Mouse (Mus musculus): ENCODE measurements around the gene Gm17949. TPM values are rescaled to one million over a fixed set of nuclear protein-coding genes. Genes with fewer than 3 reads are reported as not detected.

Gene Gm17949
- polyA plus RNA-seq, 1 experiment from 2014 or later, result 0.68 TPM

DNA sequence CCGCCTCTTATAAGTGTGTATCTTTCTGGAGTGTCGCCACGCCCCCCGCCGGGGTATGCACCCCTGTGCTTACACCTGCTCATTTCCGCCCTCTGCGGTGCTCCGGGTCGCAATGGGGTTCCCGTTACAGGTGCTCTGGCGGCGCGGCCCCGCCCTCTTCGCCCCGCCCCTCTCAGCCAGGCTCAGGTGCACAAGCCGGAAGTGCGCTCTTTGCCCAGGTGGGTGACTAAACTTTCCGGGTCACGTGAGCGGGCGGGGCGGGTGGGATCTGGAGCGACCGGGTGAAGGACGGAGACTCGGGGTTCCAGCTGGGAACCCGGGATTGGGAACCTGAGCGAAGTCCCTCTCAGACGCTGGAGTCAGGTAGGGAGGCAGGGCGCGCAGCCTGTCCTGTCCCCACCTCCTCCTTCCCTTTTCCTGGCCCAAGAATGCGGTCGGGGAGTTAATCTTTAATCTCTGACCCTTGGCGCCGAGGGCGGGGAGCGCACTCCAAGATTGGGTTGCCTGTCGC, 50.8 kb downstream of the Gm17949 start:
- Histone ChIP-seq H3K4me2 (replicated peaks; ENCODE audit: low read depth, low read length) (peak overlapping the region; percentile 54), H3K27ac (ENCODE audit: low read length) (peak overlapping the region; percentile 95), H3K9ac (replicated peaks; ENCODE audit: low read depth) (peak overlapping the region; percentile 68), H3K4me1 (ENCODE audit: insufficient read depth, low read depth, low read length) (no peaks in the 10 kb centered on the region), H3K27me3 (replicated peaks; ENCODE audit: insufficient read depth, low read length) (peaks cover 13% of the 10 kb centered on the region; the same call in 1 of the 2 replicates), H3K4me3 (ENCODE audit: low read depth, low read length) (peak overlapping the region; percentile 55), H3K36me3 (ENCODE audit: insufficient read depth, low read length) (no peaks in the 10 kb centered on the region), H3K9me3 (ENCODE audit: low read length) (no peaks in the 10 kb centered on the region)
- ATAC-seq (peak; percentile 66), DNase-seq (ENCODE audit: low spot score) (peak; percentile 89)
- under 1% methylated on average over 38 of the region's 39 CpGs for WGBS
- TF ChIP-seq CTCF (IDR thresholded peaks at IDR 0.05) (peak; percentile 15), EP300 (IDR thresholded peaks at IDR 0.05) (0 out of 2 replicates have a peak, but pooled peaks have one; percentile 18)

DNA sequence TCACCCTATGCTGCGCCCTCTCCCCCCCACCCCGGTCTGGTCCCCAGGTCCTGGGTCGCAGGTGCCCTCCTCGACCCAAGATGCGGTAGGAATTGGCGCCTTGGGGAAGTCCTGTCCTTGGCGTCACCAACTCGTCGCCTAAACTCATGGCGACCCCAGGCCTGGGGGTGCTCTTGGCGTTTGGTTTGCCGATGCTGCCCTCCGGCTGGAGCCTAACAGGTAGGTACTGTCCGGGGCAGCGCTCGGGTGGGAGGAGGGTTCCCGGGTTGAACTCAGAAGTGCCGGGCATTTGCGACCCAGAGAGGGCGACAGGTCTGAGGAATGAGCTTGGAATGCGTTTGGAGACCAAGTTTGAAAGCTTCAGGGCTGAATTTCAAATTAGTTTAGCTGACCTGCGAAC, 51.3 kb downstream of the Gm17949 start:
- H3K4me1 ChIP-seq (ENCODE audit: insufficient read depth, low read depth, low read length), result no peaks in the 10 kb centered on the region
- peak overlapping the region; percentile 68 for H3K9ac ChIP-seq (replicated peaks; ENCODE audit: low read depth)
- no peaks in the 10 kb centered on the region for H3K36me3 ChIP-seq (ENCODE audit: insufficient read depth, low read length)
- H3K4me3 ChIP-seq (ENCODE audit: low read depth, low read length), result peak overlapping the region; percentile 55
- H3K4me2 ChIP-seq (replicated peaks; ENCODE audit: low read depth, low read length), result peak overlapping the region; percentile 54
- peaks cover 13% of the 10 kb centered on the region; the same call in 1 of the 2 replicates for H3K27me3 ChIP-seq (replicated peaks; ENCODE audit: insufficient read depth, low read length)
- H3K27ac ChIP-seq (ENCODE audit: low read length), result peak overlapping the region; percentile 95
- TF ChIP-seq CTCF (IDR thresholded peaks at IDR 0.05), result no peak; the same call in 1 of the 2 replicates
- no peak for TF ChIP-seq EP300 (IDR thresholded peaks at IDR 0.05)
- no peaks in the 10 kb centered on the region for H3K9me3 ChIP-seq (ENCODE audit: low read length)
- ATAC-seq, result no peak
- DNase-seq (ENCODE audit: low spot score), result no peak
- 0% methylated on average over 22 of the region's 22 CpGs for WGBS

DNA sequence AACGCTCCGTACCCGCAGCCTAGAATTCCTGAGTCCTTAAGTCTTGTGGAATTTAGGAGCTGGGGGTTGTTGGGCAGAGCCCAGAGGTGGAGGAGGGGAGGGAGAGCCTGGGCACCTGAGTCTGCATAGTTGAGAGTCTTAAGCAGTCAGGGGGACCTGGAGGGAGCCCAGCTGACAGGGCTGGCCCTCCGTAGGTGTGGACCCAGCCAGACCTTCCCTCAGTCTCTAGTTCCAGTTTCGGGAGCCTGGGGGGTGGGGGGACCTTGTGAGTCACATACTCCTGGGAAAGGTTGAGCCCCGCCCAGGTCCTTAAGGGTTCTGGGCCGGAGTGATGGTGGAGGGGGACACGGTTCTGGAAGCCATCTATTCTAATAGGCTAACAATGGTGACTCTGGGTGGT, 51.8 kb downstream of the Gm17949 start:
- Histone ChIP-seq H3K9ac (replicated peaks; ENCODE audit: low read depth) (no peak overlapping the region), H3K36me3 (ENCODE audit: insufficient read depth, low read length) (no peaks in the 10 kb centered on the region), H3K27me3 (replicated peaks; ENCODE audit: insufficient read depth, low read length) (peaks cover 13% of the 10 kb centered on the region; the same call in 1 of the 2 replicates), H3K27ac (ENCODE audit: low read length) (peak overlapping the region; percentile 95), H3K4me1 (ENCODE audit: insufficient read depth, low read depth, low read length) (no peaks in the 10 kb centered on the region), H3K4me2 (replicated peaks; ENCODE audit: low read depth, low read length) (peak overlapping the region; percentile 54), H3K4me3 (ENCODE audit: low read depth, low read length) (peak overlapping the region; percentile 55; the same call in 1 of the 2 replicates), H3K9me3 (ENCODE audit: low read length) (no peaks in the 10 kb centered on the region)
- DNase-seq (ENCODE audit: low spot score) (peak; percentile 64), ATAC-seq (peak; percentile 14)
- WGBS, result 11% methylated on average over 8 of the region's 8 CpGs
- no peak for TF ChIP-seq EP300 (IDR thresholded peaks at IDR 0.05)
- no peak for TF ChIP-seq CTCF (IDR thresholded peaks at IDR 0.05)

DNA sequence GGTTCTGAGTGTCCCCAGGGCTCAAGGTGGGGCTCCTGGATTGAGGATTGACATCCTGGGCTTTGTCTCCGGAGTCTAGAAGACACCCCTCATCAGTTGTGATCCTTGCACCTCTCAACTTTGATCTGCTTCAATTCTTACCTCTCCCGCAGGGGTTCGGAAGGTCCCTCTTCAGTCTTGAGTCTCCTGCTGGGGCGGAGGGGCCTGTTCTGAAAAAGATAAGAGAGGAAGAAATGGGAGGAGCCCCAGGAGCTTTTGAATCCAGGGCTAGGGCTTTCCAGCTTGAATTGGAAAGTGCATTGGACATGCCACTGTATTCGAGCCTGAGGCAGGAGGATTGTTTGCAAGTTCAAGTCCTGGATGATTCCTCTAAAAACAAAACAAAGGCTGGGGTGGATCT, 55.6 kb downstream of the Gm17949 start:
- Histone ChIP-seq H3K9ac (replicated peaks; ENCODE audit: low read depth) (no peak overlapping the region), H3K27me3 (replicated peaks; ENCODE audit: insufficient read depth, low read length) (peaks cover 8% of the 10 kb centered on the region; the same call in 1 of the 2 replicates), H3K4me3 (ENCODE audit: low read depth, low read length) (no peak overlapping the region), H3K4me1 (ENCODE audit: insufficient read depth, low read depth, low read length) (no peaks in the 10 kb centered on the region), H3K36me3 (ENCODE audit: insufficient read depth, low read length) (no peaks in the 10 kb centered on the region), H3K4me2 (replicated peaks; ENCODE audit: low read depth, low read length) (no peak overlapping the region), H3K27ac (ENCODE audit: low read length) (no peak overlapping the region), H3K9me3 (ENCODE audit: low read length) (no peaks in the 10 kb centered on the region)
- no peak for TF ChIP-seq EP300 (IDR thresholded peaks at IDR 0.05)
- no peak for TF ChIP-seq CTCF (IDR thresholded peaks at IDR 0.05)
- ATAC-seq (no peak), DNase-seq (ENCODE audit: low spot score) (no peak)
- 52% methylated on average over 5 of the region's 5 CpGs for WGBS

DNA sequence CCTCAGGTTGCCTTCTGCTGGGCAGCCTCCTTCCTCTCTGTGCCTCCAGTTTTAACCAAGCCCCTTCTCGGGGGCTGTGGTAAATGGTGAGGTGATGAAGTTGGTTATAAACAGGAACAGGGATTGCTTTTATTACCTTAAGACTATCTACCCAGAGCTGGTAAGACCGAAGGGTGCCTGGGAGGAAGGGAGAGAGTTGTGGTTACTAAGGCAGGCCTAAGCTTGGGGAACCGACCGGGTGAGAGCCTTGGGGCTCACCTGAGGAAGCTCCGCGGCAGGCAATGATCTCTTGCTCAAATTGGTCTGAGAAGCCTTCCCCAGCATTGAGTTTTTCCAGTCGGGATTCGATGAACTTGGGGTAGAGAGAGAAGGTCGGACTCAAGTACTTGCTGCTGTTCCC, 59.0 kb downstream of the Gm17949 start:
- Histone ChIP-seq H3K9me3 (ENCODE audit: low read length) (no peaks in the 10 kb centered on the region), H3K27ac (ENCODE audit: low read length) (no peak overlapping the region), H3K27me3 (replicated peaks; ENCODE audit: insufficient read depth, low read length) (no peaks in the 10 kb centered on the region), H3K9ac (replicated peaks; ENCODE audit: low read depth) (no peak overlapping the region), H3K4me2 (replicated peaks; ENCODE audit: low read depth, low read length) (no peak overlapping the region), H3K4me1 (ENCODE audit: insufficient read depth, low read depth, low read length) (no peaks in the 10 kb centered on the region), H3K36me3 (ENCODE audit: insufficient read depth, low read length) (no peaks in the 10 kb centered on the region), H3K4me3 (ENCODE audit: low read depth, low read length) (no peak overlapping the region)
- DNase-seq (ENCODE audit: low spot score), result no peak
- ATAC-seq, result peak; percentile 19
- TF ChIP-seq EP300 (IDR thresholded peaks at IDR 0.05) (no peak), CTCF (IDR thresholded peaks at IDR 0.05) (no peak)
- WGBS, result 11% methylated on average over 9 of the region's 9 CpGs

DNA sequence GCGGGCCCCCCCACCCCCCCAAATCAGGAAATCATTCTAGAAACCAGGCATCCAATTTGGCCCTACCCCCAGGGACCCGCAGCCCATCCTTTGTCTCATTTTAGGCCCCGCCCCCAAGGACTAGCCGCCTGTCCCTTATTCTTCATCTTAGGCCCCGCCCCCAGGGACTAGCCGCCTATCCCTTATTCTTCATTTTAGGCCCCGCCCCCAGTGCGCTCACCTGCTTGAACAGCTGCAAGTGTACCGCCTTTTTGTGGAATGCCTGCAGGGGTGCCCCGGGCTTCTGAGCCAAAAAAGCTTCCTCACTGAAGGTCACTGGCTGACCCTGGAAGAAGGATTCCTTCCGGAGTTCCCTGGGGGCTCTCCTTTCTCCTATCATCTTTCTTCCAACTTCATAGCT, 59.4 kb downstream of the Gm17949 start:
- peak; percentile 81 for DNase-seq (ENCODE audit: low spot score)
- Histone ChIP-seq H3K36me3 (ENCODE audit: insufficient read depth, low read length) (no peaks in the 10 kb centered on the region), H3K4me3 (ENCODE audit: low read depth, low read length) (no peak overlapping the region), H3K9ac (replicated peaks; ENCODE audit: low read depth) (no peak overlapping the region), H3K9me3 (ENCODE audit: low read length) (no peaks in the 10 kb centered on the region), H3K27me3 (replicated peaks; ENCODE audit: insufficient read depth, low read length) (no peaks in the 10 kb centered on the region), H3K4me2 (replicated peaks; ENCODE audit: low read depth, low read length) (no peak overlapping the region), H3K4me1 (ENCODE audit: insufficient read depth, low read depth, low read length) (no peaks in the 10 kb centered on the region), H3K27ac (ENCODE audit: low read length) (no peak overlapping the region)
- 7% methylated on average over 11 of the region's 11 CpGs for WGBS
- TF ChIP-seq CTCF (IDR thresholded peaks at IDR 0.05), result no peak
- peak; percentile 83 for ATAC-seq

Other genes starting within 250 kb of the Gm17949 start
- 26.3 and 29.7 TPM in 2 replicates for gene Dus3l, start 246.7 kb upstream of the Gm17949 start, polyA plus RNA-seq (2015; fragmentation: Nextera tagmentation; extraction: Ambion mirVana)
- gene Prr22, start 241.2 kb upstream of the Gm17949 start, polyA plus RNA-seq (2015; fragmentation: Nextera tagmentation; extraction: Ambion mirVana), result 0.23 and 0.33 TPM in 2 replicates
- gene Rfx2, start 180.5 kb upstream of the Gm17949 start, polyA plus RNA-seq (2015; fragmentation: Nextera tagmentation; extraction: Ambion mirVana), result 5.9 and 6.6 TPM in 2 replicates
- not detected in 2 replicates for gene Acsbg2, start 137.0 kb upstream of the Gm17949 start, polyA plus RNA-seq (2015; fragmentation: Nextera tagmentation; extraction: Ambion mirVana)
- 0.15 and 0.23 TPM in 2 replicates for gene 1700061G19Rik, start 136.0 kb upstream of the Gm17949 start, polyA plus RNA-seq (2015; fragmentation: Nextera tagmentation; extraction: Ambion mirVana)
- gene Mllt1, start 76.1 kb upstream of the Gm17949 start, polyA plus RNA-seq (2015; fragmentation: Nextera tagmentation; extraction: Ambion mirVana), result 17.7 TPM in 2 replicates
- not detected in 2 replicates for gene Acer1, start 29.3 kb upstream of the Gm17949 start, polyA plus RNA-seq (2015; fragmentation: Nextera tagmentation; extraction: Ambion mirVana)
- 62.5 and 71.1 TPM in 2 replicates for gene Clpp, start 21.2 kb upstream of the Gm17949 start, polyA plus RNA-seq (2015; fragmentation: Nextera tagmentation; extraction: Ambion mirVana)
- 31.3 and 35.3 TPM in 2 replicates for gene Alkbh7, start 14.1 kb upstream of the Gm17949 start, polyA plus RNA-seq (2015; fragmentation: Nextera tagmentation; extraction: Ambion mirVana)
- 0.37 TPM in 1 of 2 replicates, not detected in the other for gene Pspn, start 11.5 kb upstream of the Gm17949 start, polyA plus RNA-seq (2015; fragmentation: Nextera tagmentation; extraction: Ambion mirVana)
- gene Gtf2f1, start 181 bp upstream of the Gm17949 start, polyA plus RNA-seq (2015; fragmentation: Nextera tagmentation; extraction: Ambion mirVana), result 33.3 and 37.0 TPM in 2 replicates
- 20.4 and 21.0 TPM in 2 replicates for gene Khsrp, start 20.1 kb downstream of the Gm17949 start, polyA plus RNA-seq (2015; fragmentation: Nextera tagmentation; extraction: Ambion mirVana)
- not detected in 2 replicates for gene Slc25a41, start 30.2 kb downstream of the Gm17949 start, polyA plus RNA-seq (2015; fragmentation: Nextera tagmentation; extraction: Ambion mirVana)
- 119 and 120 TPM in 2 replicates for gene Crb3, start 47.6 kb downstream of the Gm17949 start, polyA plus RNA-seq (2015; fragmentation: Nextera tagmentation; extraction: Ambion mirVana)
- gene Slc25a23, start 48.4 kb downstream of the Gm17949 start, polyA plus RNA-seq (2015; fragmentation: Nextera tagmentation; extraction: Ambion mirVana), result 5.8 and 5.9 TPM in 2 replicates
- 5.7 and 6.0 TPM in 2 replicates for gene Dennd1c, start 67.0 kb downstream of the Gm17949 start, polyA plus RNA-seq (2015; fragmentation: Nextera tagmentation; extraction: Ambion mirVana)
- 7.1 and 7.5 TPM in 2 replicates for gene Tubb4a, start 76.3 kb downstream of the Gm17949 start, polyA plus RNA-seq (2015; fragmentation: Nextera tagmentation; extraction: Ambion mirVana)
- 3.0 and 3.4 TPM in 2 replicates for gene Tnfsf9, start 93.9 kb downstream of the Gm17949 start, polyA plus RNA-seq (2015; fragmentation: Nextera tagmentation; extraction: Ambion mirVana)
- gene Cd70, start 138.3 kb downstream of the Gm17949 start, polyA plus RNA-seq (2015; fragmentation: Nextera tagmentation; extraction: Ambion mirVana), result not detected in 2 replicates
- gene Tnfsf14, start 182.7 kb downstream of the Gm17949 start, polyA plus RNA-seq (2015; fragmentation: Nextera tagmentation; extraction: Ambion mirVana), result 0.50 and 0.73 TPM in 2 replicates
- 50.2 and 55.0 TPM in 2 replicates for gene C3, start 216.7 kb downstream of the Gm17949 start, polyA plus RNA-seq (2015; fragmentation: Nextera tagmentation; extraction: Ambion mirVana)
- 48.4 and 48.8 TPM in 2 replicates for gene Gpr108, start 237.0 kb downstream of the Gm17949 start, polyA plus RNA-seq (2015; fragmentation: Nextera tagmentation; extraction: Ambion mirVana)
- gene Trip10, start 238.0 kb downstream of the Gm17949 start, polyA plus RNA-seq (2015; fragmentation: Nextera tagmentation; extraction: Ambion mirVana), result 46.4 and 58.9 TPM in 2 replicates

All from lung, postnatal 0 days (tissue).